Mouse (Mus musculus) left cerebral cortex, adult 8-10 months (tissue): ENCODE measurements around the gene Ppfibp2. TPM values are rescaled to one million over a fixed set of nuclear protein-coding genes. Genes with fewer than 3 reads are reported as not detected.

ENCODE experiments used
- DNase-seq, 2 experiments: peaks; one replicate each; pipeline ENCODE4 v3.0.0; 2022; ENCODE audit warnings: low spot score in 2 of 2
- total RNA-seq, 4 experiments: library from RNA; stranded (reverse); gene quantifications; 2 replicates each; pipeline ENCODE4 v1.2.4; 2022

Gene Ppfibp2
- total RNA-seq, 4 experiments from 2014 or later = 8.2 to 11.8 (median 9.8) TPM

GRCm38 (mm10) chr7:107610880-107611279, 15.9 kb downstream of the Ppfibp2 start:
- DNase-seq = no peak

- no peak for DNase-seq
These were observed 23.3 kb downstream of the Ppfibp2 start for GRCm38 (mm10) chr7:107618028-107618992.

- DNase-seq = no peak
These were observed 24.2 kb downstream of the Ppfibp2 start for GRCm38 (mm10) chr7:107619225-107619624.

- no peak for DNase-seq
These were observed 25.1 kb downstream of the Ppfibp2 start for GRCm38 (mm10) chr7:107620137-107620536.

GRCm38 (mm10) chr7:107624432-107624831, 29.4 kb downstream of the Ppfibp2 start:
- no peak for DNase-seq

GRCm38 (mm10) chr7:107625061-107625460, 30.1 kb downstream of the Ppfibp2 start, which contains the start of gene 5330417H12Rik:
Gene 5330417H12Rik, minus strand, starts transcription at chr7:107625161.
- no peak for DNase-seq

GRCm38 (mm10) chr7:107625781-107626180, 30.8 kb downstream of the Ppfibp2 start:
- no peak for DNase-seq

- DNase-seq = no peak
These were observed 33.4 kb downstream of the Ppfibp2 start for GRCm38 (mm10) chr7:107628383-107628782.

GRCm38 (mm10) chr7:107633201-107633600, 38.2 kb downstream of the Ppfibp2 start:
- no peak for DNase-seq

- no peak for DNase-seq
These were observed 42.4 kb downstream of the Ppfibp2 start for GRCm38 (mm10) chr7:107637398-107637797.

GRCm38 (mm10) chr7:107638026-107638425, 43.0 kb downstream of the Ppfibp2 start:
- no peak for DNase-seq

GRCm38 (mm10) chr7:107642586-107643275, 47.7 kb downstream of the Ppfibp2 start:
- no peak for DNase-seq

GRCm38 (mm10) chr7:107644987-107645386, 50.0 kb downstream of the Ppfibp2 start:
- no peak for DNase-seq

GRCm38 (mm10) chr7:107648937-107649688, 54.1 kb downstream of the Ppfibp2 start:
- DNase-seq = no peak

GRCm38 (mm10) chr7:107649990-107650389, 55.0 kb downstream of the Ppfibp2 start:
- no peak for DNase-seq

GRCm38 (mm10) chr7:107651821-107652220, 56.8 kb downstream of the Ppfibp2 start:
- no peak for DNase-seq

GRCm38 (mm10) chr7:107656451-107656850, 61.4 kb downstream of the Ppfibp2 start:
- no peak for DNase-seq

- DNase-seq = no peak
These were observed 64.3 kb downstream of the Ppfibp2 start for GRCm38 (mm10) chr7:107659186-107659918.

GRCm38 (mm10) chr7:107661189-107661842, 66.3 kb downstream of the Ppfibp2 start:
- DNase-seq = peak; percentile 37 to 41

GRCm38 (mm10) chr7:107661843-107662281, 66.9 kb downstream of the Ppfibp2 start:
- DNase-seq = no peak
